Mouse (Mus musculus): ENCODE results near the gene Ldb3.

DNA sequence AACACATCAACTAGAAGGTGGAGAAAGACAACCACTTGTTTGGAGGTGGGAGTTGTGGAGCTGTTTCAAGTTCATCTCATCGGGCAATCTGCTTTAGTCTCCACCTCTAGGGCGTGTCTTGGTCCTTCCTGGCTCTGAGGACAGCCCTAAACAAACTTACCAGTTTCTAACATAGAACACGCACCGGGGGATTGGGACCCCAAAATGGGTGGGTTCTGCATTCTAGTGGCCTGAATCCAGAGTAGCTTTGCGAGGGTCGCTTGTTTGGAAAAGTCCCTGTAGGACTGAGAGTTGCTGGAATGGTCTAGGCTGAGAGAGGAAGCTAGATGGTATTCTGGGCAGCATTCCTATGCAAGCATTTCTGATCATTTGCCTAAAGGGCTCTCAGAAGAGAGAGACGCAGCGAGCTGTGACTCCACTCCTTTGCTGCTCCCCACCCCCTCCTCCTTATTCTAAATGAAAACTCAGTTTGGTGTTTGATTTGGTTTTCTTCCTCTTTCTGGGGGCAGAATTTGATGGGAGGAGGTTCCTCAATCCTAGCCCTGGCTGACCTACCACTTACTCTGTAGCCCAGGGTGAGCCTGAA lies 70.4 kb downstream of the Ldb3 start:
- no peak for TF ChIP-seq CTCF (IDR thresholded peaks at IDR 0.05; ENCODE audit: control insufficient read depth, insufficient read depth, insufficient replicate concordance, low read depth, low read length)
- no peak for TF ChIP-seq POLR2A (IDR thresholded peaks at IDR 0.05; ENCODE audit: control insufficient read depth, low read depth, low read length)

Data from testis, adult 2 months (tissue).